Mouse (Mus musculus): ENCODE data around the gene Fos.
A peak's percentile ranks its signal among the peaks of the same experiment; 100 is the strongest.

The Fos gene

DNA sequence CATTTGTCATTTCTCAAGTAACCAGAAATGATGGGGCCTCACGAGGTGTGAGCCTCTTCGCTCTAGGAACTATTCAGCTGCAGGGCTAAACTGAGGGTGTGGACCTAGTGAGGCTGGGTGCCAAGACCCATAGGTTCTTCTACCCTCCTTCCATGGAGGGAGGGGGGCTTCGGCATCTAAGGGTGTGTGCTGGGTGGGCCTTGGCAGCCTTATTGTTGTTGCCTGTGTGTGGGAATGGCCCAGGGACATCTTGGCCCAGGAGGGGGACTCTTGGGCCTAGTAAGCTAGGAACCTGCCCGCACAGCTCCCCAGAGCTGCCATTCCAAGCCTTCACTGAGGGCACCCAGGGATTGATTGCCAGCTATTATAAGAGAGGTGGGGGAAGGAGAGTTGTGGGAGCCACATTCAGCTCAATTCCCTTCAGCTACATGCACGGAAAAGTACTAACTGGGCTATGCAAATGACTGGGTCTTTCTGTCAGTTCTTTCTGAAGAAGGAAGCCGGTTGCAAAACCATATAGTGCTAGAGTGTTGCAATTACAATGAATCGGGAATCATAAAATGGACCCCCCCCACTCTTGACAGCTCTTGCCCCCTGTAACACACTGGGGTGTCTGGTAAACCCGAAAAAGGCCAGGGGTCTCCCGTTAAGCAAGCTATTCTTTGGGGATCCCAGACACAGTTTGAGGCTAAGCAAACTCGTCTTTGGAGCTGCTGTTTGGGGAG is 16.6 kb downstream of the Fos start:
- DNase-seq = no peak

DNA sequence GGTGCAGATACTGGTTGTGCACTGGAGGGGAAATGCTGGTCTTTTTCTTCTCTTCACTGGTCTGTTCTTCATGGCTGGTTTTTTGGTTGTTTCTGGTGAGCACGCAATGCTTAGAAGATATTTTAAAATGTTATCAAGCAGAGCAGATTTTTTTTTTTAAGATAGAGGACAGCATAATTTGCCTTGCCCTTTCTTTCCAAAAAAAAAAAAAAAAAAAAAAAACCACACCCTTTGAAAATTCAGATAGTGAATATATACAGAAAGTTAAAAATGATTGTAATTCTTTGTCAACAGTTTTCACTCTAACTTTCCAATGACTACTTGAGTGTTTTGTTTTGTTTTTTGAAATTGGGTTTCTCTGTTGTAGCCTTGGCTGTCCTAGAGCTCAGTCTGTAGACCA is 17.3 kb downstream of the Fos start:
- DNase-seq = no peak

GRCm38 (mm10) chr12:85492084-85492645 is 18.5 kb downstream of the Fos start:
- DNase-seq = peak; percentile 51

GRCm38 (mm10) chr12:85496336-85496735 is 22.6 kb downstream of the Fos start:
- DNase-seq = no peak

DNA sequence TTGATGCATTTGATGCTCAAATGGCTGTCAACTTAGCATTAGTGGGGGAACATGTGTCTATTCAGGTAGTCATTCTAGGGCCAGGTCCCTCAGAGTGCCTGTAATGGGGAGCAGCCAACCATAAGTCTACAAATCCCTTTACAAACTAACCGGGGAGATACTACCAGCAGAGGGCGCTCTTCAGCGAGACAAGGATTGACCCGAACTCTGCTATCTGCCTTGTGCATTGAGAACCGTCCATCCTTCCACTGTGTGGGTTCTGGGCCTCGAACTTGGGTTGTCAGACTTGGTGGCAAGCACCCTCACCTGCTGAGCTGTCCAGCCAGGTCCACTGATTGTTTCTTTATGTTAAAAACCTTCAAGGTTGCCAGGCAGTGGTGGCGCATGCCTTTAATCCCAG is 23.1 kb downstream of the Fos start:
- DNase-seq = peak; percentile 44

DNA sequence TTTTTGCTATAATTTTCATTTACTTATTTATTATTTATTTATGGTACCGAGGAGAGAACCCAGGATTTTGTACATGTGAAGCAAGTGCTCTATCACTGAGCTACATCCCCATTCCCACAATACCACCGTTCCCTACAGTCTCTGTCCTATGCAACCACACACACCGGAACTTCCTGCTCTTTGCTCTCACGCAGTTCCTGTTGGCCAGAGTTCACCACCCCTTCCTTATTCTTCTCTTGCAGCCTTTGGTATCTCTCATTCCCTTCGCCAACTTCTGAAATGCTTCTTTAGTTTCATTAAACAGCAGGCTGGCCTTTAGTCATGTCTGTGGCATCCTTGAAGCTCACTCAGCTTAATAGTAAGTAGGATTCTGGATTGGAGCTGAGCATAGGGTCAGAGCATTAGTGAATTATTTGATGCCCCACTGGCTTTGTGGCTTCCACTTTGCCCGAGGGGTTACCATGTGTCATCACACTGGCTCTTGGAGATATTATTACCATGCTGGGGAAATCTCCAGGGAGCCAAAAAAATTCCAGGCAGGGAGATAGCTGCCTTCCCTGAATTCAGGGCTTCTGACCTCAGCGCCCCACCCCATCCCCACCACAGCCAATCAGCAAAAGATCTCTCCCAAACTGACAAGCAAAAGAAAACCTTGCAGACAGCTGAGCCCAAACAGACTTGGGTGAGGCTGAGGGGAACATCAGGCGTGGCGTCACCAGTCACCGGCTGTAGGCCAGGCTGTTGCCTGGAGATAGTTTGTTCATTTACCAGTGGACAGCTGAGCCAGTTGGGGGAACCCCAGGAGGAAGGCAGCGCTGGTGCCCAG is 23.8 kb downstream of the Fos start:
- DNase-seq = no peak

DNA sequence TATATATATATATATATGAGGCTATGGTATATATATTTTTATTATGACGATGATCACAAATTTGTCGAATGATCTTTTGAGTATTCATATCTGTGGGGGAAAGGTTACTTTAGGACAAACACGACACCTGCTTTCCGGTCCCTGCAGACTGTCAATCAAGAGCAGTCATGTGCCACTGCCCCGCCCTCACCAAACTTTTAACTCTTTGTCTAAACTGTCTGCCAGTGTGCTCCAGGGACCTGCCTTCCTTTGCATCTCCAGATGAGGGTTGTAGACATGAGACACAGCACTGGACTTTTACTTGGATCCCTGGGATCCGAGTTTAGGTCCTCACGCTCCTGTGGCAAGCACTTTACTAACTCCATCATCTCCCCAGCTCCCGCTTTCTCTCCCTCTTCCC is 25.3 kb downstream of the Fos start:
- no peak for DNase-seq

DNA sequence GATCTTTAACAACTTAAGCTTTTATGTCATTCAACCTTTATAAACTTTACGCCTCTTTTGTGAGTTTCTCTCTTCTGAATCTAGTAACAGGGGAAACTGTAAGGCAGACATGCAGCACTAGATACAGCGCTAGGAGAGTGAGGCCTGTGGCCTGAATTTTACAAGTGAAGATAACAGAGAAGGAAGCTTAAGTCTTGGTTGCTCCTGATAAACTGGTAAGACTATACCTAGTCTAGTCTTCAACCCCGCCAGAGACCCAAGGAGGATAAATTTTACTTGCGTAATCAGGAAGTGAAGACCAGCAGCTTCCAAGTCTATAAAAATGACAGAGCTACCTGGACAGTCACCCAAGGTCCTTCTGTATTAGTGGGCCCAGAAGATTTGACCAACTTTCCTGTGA is 29.0 kb downstream of the Fos start:
- DNase-seq = no peak

GRCm38 (mm10) chr12:85508235-85508634 is 34.5 kb downstream of the Fos start:
- no peak for DNase-seq

DNA sequence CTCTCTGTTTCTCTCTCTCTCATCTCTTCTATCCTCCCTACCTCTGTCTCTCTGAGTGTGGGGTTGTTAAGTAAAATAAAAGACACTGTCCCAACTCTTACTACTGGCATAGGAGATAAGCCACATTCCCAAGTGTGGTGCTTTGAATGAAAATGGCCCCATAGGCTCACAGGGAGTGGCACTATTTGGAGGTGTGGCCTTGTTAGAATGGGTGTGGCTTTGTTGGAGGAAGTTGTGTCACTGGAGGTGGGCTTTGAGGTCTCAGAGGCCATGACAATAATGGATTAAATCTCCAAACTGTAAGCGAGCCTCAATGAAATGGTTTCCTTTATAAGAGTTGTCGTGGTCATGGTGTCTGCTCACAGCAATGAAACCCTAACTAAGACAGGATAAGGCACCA is 36.3 kb downstream of the Fos start:
- no peak for DNase-seq

- DNase-seq = no peak
These were observed 40.2 kb downstream of the Fos start for GRCm38 (mm10) chr12:85513789-85514447.

GRCm38 (mm10) chr12:85514958-85515357 is 41.3 kb downstream of the Fos start:
- DNase-seq = no peak

DNA sequence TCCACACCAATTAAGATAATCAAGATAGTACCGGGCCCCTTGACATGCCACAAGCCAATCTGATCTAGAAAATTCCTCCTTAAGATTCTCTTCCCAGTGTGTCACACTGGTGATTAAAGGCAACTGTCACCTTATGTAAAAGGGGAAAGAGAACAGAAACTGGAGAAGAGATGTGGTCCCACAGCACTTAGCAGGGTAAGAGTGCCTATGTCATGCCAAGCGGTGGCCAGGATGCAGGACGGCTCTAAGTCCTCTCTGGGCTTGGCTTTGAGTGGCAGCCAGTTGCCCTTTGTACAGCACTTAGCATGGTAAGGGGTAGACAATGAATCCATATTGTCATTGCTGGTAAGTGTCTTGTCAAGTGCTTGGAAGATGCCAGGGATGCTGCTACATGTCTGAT is 42.2 kb downstream of the Fos start:
- DNase-seq = no peak

DNA sequence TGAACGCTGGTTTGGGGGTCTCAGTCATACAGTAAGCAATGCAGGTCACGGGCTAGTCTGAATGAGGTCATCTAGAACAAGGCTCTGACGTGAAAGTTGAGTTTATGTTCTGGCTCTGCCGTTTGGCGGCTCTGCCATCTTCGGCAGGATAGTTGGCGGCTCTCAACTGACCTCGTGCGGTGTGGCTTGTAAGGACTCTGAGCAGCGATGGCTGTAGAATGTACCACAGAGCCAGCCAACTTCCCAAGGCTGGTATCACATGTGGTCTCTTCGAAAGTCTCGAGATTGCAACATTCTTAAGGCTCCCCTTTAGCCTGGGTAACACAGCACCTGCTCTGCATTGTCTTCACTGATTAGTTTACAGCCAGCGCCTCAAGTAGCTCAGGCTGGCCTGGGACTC is 43.6 kb downstream of the Fos start:
- DNase-seq = no peak

DNA sequence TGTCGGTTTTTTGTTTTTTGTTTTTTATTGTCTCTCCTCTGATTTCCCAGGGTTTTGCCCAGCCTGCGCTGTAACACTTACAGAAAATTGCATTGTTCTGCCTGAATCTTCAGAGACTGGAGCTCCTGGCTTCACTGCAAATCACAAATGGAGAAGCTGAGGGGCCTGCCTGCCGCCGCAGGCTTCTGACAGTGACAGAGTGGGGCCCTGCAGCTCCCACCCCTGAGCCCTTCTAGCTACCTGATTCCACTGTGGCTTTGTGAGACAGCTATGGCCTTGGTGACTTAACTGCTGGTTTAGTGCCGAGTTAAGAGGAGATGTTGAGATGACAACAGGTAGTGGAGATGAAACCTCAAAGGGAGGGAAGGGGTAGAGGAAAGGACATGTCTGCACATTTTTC is 44.3 kb downstream of the Fos start:
- DNase-seq = no peak

- no peak for DNase-seq
These were observed 45.9 kb downstream of the Fos start for GRCm38 (mm10) chr12:85519553-85519952.

- no peak for DNase-seq
These were observed 47.4 kb downstream of the Fos start for GRCm38 (mm10) chr12:85521101-85521500.

- no peak for DNase-seq
These were observed 48.0 kb downstream of the Fos start for GRCm38 (mm10) chr12:85521673-85522072.

DNA sequence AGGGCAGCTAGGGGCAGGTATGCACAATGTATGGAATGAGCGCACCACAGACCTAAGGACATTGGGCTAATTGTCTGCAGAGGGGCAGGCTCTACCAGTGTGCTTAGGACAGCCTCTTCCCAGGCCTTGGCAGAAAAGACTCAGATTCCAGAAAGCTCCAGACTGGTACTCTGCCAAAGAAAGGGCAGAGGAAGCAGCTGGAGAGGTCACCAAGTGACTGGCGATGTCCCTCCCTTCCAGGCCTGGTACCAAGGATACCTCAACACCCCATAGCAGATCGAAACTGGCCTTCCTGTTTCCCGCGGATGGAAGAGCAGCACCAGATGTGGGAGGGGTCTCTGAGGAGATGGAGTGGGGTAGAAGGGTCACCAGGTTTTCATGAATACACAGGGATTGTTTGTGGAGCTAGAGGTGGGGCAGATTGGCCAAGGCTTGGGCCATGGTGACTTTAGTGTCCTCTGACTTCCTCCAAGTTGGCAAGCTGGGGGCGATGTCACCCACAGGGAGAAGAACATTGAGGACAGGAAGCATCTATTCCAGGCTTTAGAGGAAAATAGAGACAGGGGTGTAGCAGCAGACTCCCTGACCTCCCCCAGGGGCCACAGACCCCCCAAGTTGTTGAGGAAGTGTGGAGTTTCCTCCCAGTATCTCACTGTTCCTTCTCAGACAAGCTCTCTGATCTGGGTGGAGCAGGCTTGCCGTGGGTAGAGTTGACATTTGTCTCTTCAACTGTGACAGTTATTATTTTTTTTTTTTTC is 49.1 kb downstream of the Fos start:
- no peak for DNase-seq

DNA sequence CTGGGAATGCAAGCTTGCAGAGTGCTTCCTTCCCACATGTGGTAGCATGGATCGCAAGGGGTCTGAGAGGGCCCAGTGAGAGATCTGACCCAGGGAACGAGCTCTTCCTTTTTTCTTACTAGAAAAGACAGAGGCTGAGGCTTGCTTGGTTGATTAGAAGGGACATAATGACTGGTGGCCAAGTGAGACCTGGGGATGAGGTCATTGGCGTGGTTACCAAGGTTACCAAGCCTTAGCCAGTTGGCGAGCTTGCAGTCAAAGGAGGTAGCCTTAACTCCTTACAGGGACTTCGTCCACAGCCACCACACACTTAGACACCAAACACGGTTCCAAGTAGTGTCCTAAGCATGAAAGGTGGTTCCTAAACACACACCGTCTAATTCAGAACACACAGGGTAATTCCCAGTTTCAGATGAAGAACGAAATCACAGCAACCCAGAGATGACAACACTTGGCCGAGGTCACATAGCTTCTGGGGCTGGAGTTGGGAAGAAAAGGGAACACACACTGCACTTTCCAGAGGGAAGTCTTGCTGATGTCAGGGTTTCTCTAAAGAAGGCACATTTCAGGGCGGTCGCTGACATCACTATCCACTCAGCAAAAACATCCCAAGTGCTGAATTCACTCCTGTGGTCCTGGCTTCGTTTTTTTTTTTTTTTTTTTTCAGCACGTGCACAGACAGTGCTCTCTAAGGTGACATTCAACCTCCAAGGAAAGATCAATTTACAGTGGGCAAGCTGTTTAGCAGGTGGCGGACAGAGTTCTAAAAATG is 49.9 kb downstream of the Fos start:
- no peak for DNase-seq

- peak; percentile 25 for DNase-seq
These were observed 50.6 kb downstream of the Fos start for GRCm38 (mm10) chr12:85524193-85524858.
